Mouse (Mus musculus): ENCODE data around the gene Pam16.

The Pam16 gene

GRCm38 (mm10) chr16:4646831-4647230 lies 22.0 kb upstream of the Pam16 start:
- in situ Hi-C loops (cut with MboI, MseI): no loop called here

GRCm38 (mm10) chr16:4645867-4646266 lies 21.1 kb upstream of the Pam16 start:
- in situ Hi-C loops (cut with MboI, MseI): no loop called here

- in situ Hi-C loops (cut with MboI, MseI): no loop called here
These were observed 19.1 kb upstream of the Pam16 start for GRCm38 (mm10) chr16:4643670-4644419.

GRCm38 (mm10) chr16:4642937-4643336 lies 18.1 kb upstream of the Pam16 start:
- in situ Hi-C loops (cut with MboI, MseI): no loop called here

GRCm38 (mm10) chr16:4642190-4642589 lies 17.4 kb upstream of the Pam16 start:
- in situ Hi-C loops (cut with MboI, MseI): no loop called here

GRCm38 (mm10) chr16:4641119-4641838 lies 16.5 kb upstream of the Pam16 start:
- in situ Hi-C loops (cut with MboI, MseI): no loop called here

- in situ Hi-C loops (cut with MboI, MseI): no loop called here
These were observed 15.6 kb upstream of the Pam16 start for GRCm38 (mm10) chr16:4640267-4641005.

- in situ Hi-C loops (cut with MboI, MseI): no loop called here
These were observed 15.0 kb upstream of the Pam16 start, which contains the start of the genes Vasn and Dnaja3 for GRCm38 (mm10) chr16:4639831-4640237. Vasn (plus strand) TSS chr16:4639941. Dnaja3 (plus strand) TSS chr16:4639989.

- in situ Hi-C loops (cut with MboI, MseI): no loop called here
These were observed 14.2 kb upstream of the Pam16 start for GRCm38 (mm10) chr16:4638891-4639390.

- in situ Hi-C loops (cut with MboI, MseI): no loop called here
These were observed 11.0 kb upstream of the Pam16 start for GRCm38 (mm10) chr16:4635760-4636159.

GRCm38 (mm10) chr16:4634681-4635080 lies 9.9 kb upstream of the Pam16 start:
- in situ Hi-C loops (cut with MboI, MseI): loop anchor here in 1 of 2 experiments (5.0 kb wide), 1 partner anchor 38 kb away; no protein-coding TSS in a partner anchor

- in situ Hi-C loops (cut with MboI, MseI): loop anchor here in 1 of 2 experiments (5.0 kb wide), 1 partner anchor 39 kb away; no protein-coding TSS in a partner anchor
These were observed 8.9 kb upstream of the Pam16 start for GRCm38 (mm10) chr16:4633661-4634060.

- in situ Hi-C loops (cut with MboI, MseI): loop anchor here in 1 of 2 experiments (5.0 kb wide), 1 partner anchor 40 kb away; no protein-coding TSS in a partner anchor
These were observed 7.3 kb upstream of the Pam16 start for GRCm38 (mm10) chr16:4632050-4632449.

GRCm38 (mm10) chr16:4629950-4630349 lies 5.2 kb upstream of the Pam16 start:
- in situ Hi-C loops (cut with MboI, MseI): loop anchor here in 1 of 2 experiments (5.0 kb wide), 1 partner anchor 42 kb away; no protein-coding TSS in a partner anchor

GRCm38 (mm10) chr16:4628898-4629419 lies 4.2 kb upstream of the Pam16 start:
- in situ Hi-C loops (cut with MboI, MseI): no loop called here

- in situ Hi-C loops (cut with MboI, MseI): no loop called here
These were observed 2.3 kb upstream of the Pam16 start for GRCm38 (mm10) chr16:4627105-4627504.

- in situ Hi-C loops (cut with MboI, MseI): no loop called here
These were observed 714 bp downstream of the Pam16 start for GRCm38 (mm10) chr16:4624074-4624473.

GRCm38 (mm10) chr16:4616829-4617228 lies 8.0 kb downstream of the Pam16 start:
- in situ Hi-C loops (cut with MboI, MseI): loop anchor here in 1 of 2 experiments (10.0 kb wide), 1 partner anchor 312 kb away; no protein-coding TSS in a partner anchor

GRCm38 (mm10) chr16:4615297-4615696 lies 9.5 kb downstream of the Pam16 start:
- in situ Hi-C loops (cut with MboI, MseI): loop anchor here in 1 of 2 experiments (10.0 kb wide), 1 partner anchor 310 kb away; no protein-coding TSS in a partner anchor

GRCm38 (mm10) chr16:4614639-4615038 lies 10.1 kb downstream of the Pam16 start:
- in situ Hi-C loops (cut with MboI, MseI): loop anchor here (5.0 to 10.0 kb wide), 4 partner anchors 42 to 310 kb away; no protein-coding TSS in a partner anchor

- in situ Hi-C loops (cut with MboI, MseI): loop anchor here (5.0 to 10.0 kb wide), 4 partner anchors 41 to 309 kb away; no protein-coding TSS in a partner anchor
These were observed 11.1 kb downstream of the Pam16 start for GRCm38 (mm10) chr16:4613736-4614135.

Data from T-helper 17 cell (primary cell).